Mouse (Mus musculus) lung, embryonic 14.5 days (tissue): ENCODE measurements around the gene Slc12a8. TPM values are rescaled to one million over a fixed set of nuclear protein-coding genes. Genes with fewer than 3 reads are reported as not detected.

Source experiments
- ATAC-seq: fragments of 200-750 bp; cut with Nextera tagmentation; 2 replicates; pipeline ENCODE4 v1.8.0; 2017; ENCODE audit warnings: mild to moderate bottlenecking, moderate TSS enrichment, moderate library complexity; ENCODE audit not compliant: insufficient read depth
- DNase-seq: peaks from one replicate; pipeline ENCODE4 v3.0.0-alpha.2; 2015
- H3K27ac ChIP-seq: fragments of 300-500 bp; sonication (generic); 2 replicates; pipeline ENCODE4 v1.5.1; 2014; ENCODE audit warnings: low read depth, mild to moderate bottlenecking, moderate library complexity
- H3K27me3 ChIP-seq: fragments of 300-500 bp; sonication (generic); 2 replicates; pipeline ENCODE4 v1.6.1; 2014; ENCODE audit warnings: low read length, control low read depth; ENCODE audit not compliant: insufficient read depth
- H3K36me3 ChIP-seq: fragments of 300-500 bp; sonication (generic); 2 replicates; pipeline ENCODE4 v1.6.1; 2014; ENCODE audit warnings: control low read depth; ENCODE audit not compliant: insufficient read depth
- H3K4me1 ChIP-seq: fragments of 300-500 bp; sonication (generic); 2 replicates; pipeline ENCODE4 v1.6.1; 2014; ENCODE audit warnings: antibody characterized with exemption, control low read depth; ENCODE audit not compliant: insufficient read depth
- H3K4me2 ChIP-seq: fragments of 300-500 bp; sonication (generic); 2 replicates; pipeline ENCODE4 v1.6.1; 2014; ENCODE audit warnings: mild to moderate bottlenecking
- H3K4me3 ChIP-seq: fragments of 300-500 bp; sonication (generic); 2 replicates; pipeline ENCODE4 v1.5.1; 2014; ENCODE audit warnings: low read depth, low read length
- H3K9ac ChIP-seq: fragments of 300-500 bp; sonication (generic); 2 replicates; pipeline ENCODE4 v1.6.1; 2014
- H3K9me3 ChIP-seq: fragments of 300-500 bp; sonication (generic); 2 replicates; pipeline ENCODE4 v1.6.1; 2016; ENCODE audit warnings: low read depth, low read length, control low read depth
- CTCF ChIP-seq: IDR thresholded peaks from 2 replicates; pipeline ENCODE4 v1.5.1; 2016; ENCODE audit warnings: antibody characterized with exemption, low read depth
- WGBS: fragments of 180-500 bp; shearing (Covaris S2); extraction: QIAGEN DNeasy Blood & Tissue Kit; methylation state at CpG from one replicate; pipeline ENCODE4 v1.1.7; 2014; 5-methylcytosine and 5-hydroxymethylcytosine counted together
- polyA plus RNA-seq: library from polyadenylated mRNA; unstranded; fragments of >200 nt; fragmentation: Nextera tagmentation; extraction: Ambion mirVana; gene quantifications from 2 replicates; pipeline ENCODE4 v1.2.1, GENCODE M21; 2014

Gene Slc12a8
- polyA plus RNA-seq, 1 experiment from 2014 or later, result 1.1 TPM

GRCm38 (mm10) chr16:33583333-33583732 lies 66.2 kb downstream of the Slc12a8 start:
- H3K27me3 ChIP-seq, result no peaks in the 10 kb centered on the region
- no peak for ATAC-seq
- no peak for TF ChIP-seq CTCF
- no peaks in the 10 kb centered on the region for H3K36me3 ChIP-seq
- H3K4me1 ChIP-seq, result peaks cover 43% of the 10 kb centered on the region
- no peaks in the 10 kb centered on the region for H3K9me3 ChIP-seq
- H3K9ac ChIP-seq, result no peak overlapping the region
- no peak overlapping the region for H3K4me3 ChIP-seq
- no peak for DNase-seq
- WGBS, result 53% methylated on average over 3 of the region's 3 CpGs
- peak overlapping the region; percentile 97 for H3K27ac ChIP-seq
- H3K4me2 ChIP-seq, result peak overlapping the region; percentile 54; the same call in 1 of the 2 replicates

DNA sequence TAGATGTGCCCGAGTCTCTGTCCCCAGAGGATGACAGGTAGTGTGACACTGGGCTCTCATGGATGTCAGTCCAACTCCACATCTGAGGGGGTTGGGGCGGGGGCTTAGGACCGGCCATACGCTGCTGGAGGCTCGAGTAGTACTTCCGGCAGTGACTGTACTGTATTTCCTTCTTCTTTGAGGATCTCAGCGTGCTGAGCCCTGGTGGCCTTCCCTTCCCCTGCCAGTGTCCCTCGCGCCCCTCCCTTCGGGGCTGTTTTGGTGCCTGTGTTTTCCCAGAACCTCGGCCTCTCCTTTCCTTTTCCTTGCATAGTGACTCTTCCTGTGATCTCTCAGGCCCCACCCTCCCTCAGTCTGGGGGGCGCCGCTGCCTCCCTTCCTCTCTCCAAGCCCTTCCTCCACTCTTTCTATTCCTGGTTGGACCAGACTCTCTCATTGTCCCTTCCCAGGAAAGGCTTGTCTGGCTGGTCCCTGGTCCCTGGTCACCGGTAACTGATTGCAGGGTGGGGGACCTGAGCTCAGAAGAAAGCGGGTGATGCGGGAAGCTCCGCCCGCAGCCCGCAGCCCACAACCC lies 66.8 kb downstream of the Slc12a8 start:
- DNase-seq (peak; percentile 72), ATAC-seq (peak; percentile 4; the same call in 1 of the 2 replicates)
- peak overlapping the region; percentile 1; the same call in 1 of the 2 replicates for H3K9ac ChIP-seq
- no peaks in the 10 kb centered on the region for H3K27me3 ChIP-seq
- H3K27ac ChIP-seq, result peak overlapping the region; percentile 97
- H3K36me3 ChIP-seq, result no peaks in the 10 kb centered on the region
- H3K4me2 ChIP-seq, result peak overlapping the region; percentile 54
- no peaks in the 10 kb centered on the region for H3K9me3 ChIP-seq
- TF ChIP-seq CTCF, result no peak
- H3K4me1 ChIP-seq, result peaks cover 43% of the 10 kb centered on the region
- peak overlapping the region; percentile 10; the same call in 1 of the 2 replicates for H3K4me3 ChIP-seq
- WGBS, result 9% methylated on average over 19 of the region's 19 CpGs

DNA sequence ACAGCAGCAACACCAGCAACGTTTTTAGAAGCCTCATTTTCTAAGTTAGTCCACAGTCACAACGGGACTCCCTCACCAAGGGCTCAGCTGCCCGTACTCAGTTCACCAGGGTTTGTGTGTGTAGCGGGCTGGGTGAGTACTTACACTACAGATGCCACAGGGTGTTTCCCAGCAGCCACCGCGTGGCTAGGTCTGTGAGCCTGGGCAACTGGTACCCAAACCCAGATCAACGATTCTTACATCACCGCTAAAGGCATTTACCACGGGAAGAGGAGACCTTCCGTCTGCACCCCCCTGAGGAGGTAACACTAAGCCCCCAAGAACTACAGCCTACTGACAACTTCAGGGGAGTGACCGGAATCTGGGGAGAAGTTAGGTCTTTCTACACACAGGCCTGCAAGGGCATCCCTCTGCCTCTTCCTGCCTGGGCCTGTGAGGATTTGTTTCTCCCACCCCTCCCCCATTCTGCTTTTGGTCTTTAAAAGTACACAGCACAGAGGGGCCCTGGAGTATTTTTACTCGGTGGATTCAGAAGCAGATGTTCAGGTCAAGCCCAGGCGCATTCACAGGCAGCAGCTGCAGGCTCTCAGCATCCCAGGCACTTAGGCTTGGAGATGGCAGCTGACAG lies 67.4 kb downstream of the Slc12a8 start:
- H3K27me3 ChIP-seq, result no peaks in the 10 kb centered on the region
- WGBS, result 13% methylated on average over 13 of the region's 13 CpGs
- 0 out of 2 replicates have a peak overlapping the region, but pooled peaks have one; percentile 1 for H3K9ac ChIP-seq
- H3K27ac ChIP-seq, result peak overlapping the region; percentile 97
- H3K36me3 ChIP-seq, result no peaks in the 10 kb centered on the region
- peak overlapping the region; percentile 54 for H3K4me2 ChIP-seq
- peak overlapping the region; percentile 10; the same call in 1 of the 2 replicates for H3K4me3 ChIP-seq
- DNase-seq, result peak; percentile 87
- H3K9me3 ChIP-seq, result no peaks in the 10 kb centered on the region
- peaks cover 43% of the 10 kb centered on the region for H3K4me1 ChIP-seq
- peak; percentile 42 for ATAC-seq
- TF ChIP-seq CTCF, result no peak

GRCm38 (mm10) chr16:33585083-33585460 lies 67.9 kb downstream of the Slc12a8 start:
- Histone ChIP-seq H3K36me3 (no peaks in the 10 kb centered on the region), H3K4me2 (no peak overlapping the region; the same call in 1 of the 2 replicates), H3K4me1 (peaks cover 41% of the 10 kb centered on the region), H3K27me3 (no peaks in the 10 kb centered on the region), H3K27ac (peak overlapping the region; percentile 97), H3K4me3 (no peak overlapping the region), H3K9me3 (no peaks in the 10 kb centered on the region), H3K9ac (no peak overlapping the region)
- no peak for DNase-seq
- no peak; the same call in 1 of the 2 replicates for ATAC-seq
- WGBS, result 19% methylated on average over 4 of the region's 4 CpGs
- TF ChIP-seq CTCF, result no peak

DNA sequence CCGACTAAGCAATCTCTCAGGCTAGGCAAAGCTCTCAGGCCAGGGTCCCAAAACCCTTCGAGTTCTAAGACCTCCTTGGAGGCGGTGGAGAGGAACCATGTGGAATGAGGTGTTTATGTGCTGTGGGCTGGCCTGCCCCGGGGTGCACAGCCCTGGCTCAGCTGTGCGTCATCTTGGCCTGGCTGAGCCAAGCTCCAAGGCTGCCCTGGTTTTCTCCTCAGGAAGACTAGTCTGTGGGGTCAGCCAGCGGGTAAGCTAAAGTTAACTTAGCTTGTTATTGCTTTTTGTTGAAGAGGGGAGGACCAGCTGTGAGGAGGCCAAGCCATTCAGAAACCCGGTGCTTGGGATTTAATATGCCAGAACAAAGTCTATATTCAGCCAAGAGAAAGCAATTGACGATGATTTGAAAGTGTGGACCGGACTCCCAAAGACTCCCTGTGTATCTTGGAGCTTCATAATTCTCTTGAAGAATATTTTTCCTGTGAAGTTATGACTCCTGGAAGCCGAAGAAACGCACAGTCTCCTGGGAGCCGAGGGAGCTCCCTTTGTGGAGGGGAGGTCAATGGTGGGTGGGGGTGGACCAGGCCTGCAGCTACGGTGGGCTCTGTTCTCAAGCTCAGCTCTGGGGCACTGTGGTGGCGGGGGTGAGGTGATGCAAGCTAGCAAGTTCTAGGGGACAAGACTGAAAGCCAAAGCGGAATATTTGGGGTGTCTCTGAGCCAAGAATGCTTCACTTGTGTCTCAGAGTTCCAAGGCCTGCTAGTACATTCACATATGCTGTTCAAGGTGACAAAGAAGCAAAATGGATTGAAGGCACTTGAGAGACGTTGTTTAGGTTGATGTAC lies 70.4 kb downstream of the Slc12a8 start:
- Histone ChIP-seq H3K36me3 (no peaks in the 10 kb centered on the region), H3K9me3 (no peaks in the 10 kb centered on the region), H3K9ac (no peak overlapping the region), H3K27ac (peak overlapping the region; percentile 2), H3K4me1 (peaks cover 23% of the 10 kb centered on the region), H3K4me3 (no peak overlapping the region), H3K27me3 (no peaks in the 10 kb centered on the region), H3K4me2 (no peak overlapping the region)
- WGBS, result 59% methylated on average over 16 of the region's 16 CpGs
- TF ChIP-seq CTCF, result no peak
- DNase-seq (peak; percentile 68), ATAC-seq (peak; percentile 46)

GRCm38 (mm10) chr16:33588845-33589244 lies 71.7 kb downstream of the Slc12a8 start:
- no peak for DNase-seq
- no peak for TF ChIP-seq CTCF
- Histone ChIP-seq H3K4me3 (no peak overlapping the region), H3K27ac (no peak overlapping the region), H3K9me3 (no peaks in the 10 kb centered on the region), H3K4me2 (no peak overlapping the region), H3K4me1 (peaks cover 18% of the 10 kb centered on the region), H3K27me3 (no peaks in the 10 kb centered on the region), H3K36me3 (no peaks in the 10 kb centered on the region), H3K9ac (no peak overlapping the region)
- no peak for ATAC-seq
- WGBS, result 73% methylated on average over 2 of the region's 2 CpGs

GRCm38 (mm10) chr16:33590438-33590837 lies 73.3 kb downstream of the Slc12a8 start:
- no peak for TF ChIP-seq CTCF
- Histone ChIP-seq H3K36me3 (no peaks in the 10 kb centered on the region), H3K9me3 (no peaks in the 10 kb centered on the region), H3K4me3 (no peak overlapping the region), H3K4me2 (no peak overlapping the region), H3K27me3 (no peaks in the 10 kb centered on the region), H3K4me1 (peaks cover 4% of the 10 kb centered on the region; the same call in 1 of the 2 replicates), H3K27ac (no peak overlapping the region), H3K9ac (no peak overlapping the region)
- DNase-seq, result no peak
- no peak for ATAC-seq
- WGBS, result 72% methylated on average over 3 of the region's 3 CpGs
